Mouse (Mus musculus) C2C12 (cell line): Measurements from ENCODE around the gene Ahcyl2.

Source experiments
- CEBPB ChIP-seq: IDR thresholded peaks from one replicate; pipeline ENCODE4 v1.6.1; 2011; ENCODE audit warnings: low read depth, mild to moderate bottlenecking, control low read depth, moderate library complexity
- CTCF ChIP-seq: IDR thresholded peaks from one replicate; pipeline ENCODE4 v1.5.1; 2011; ENCODE audit not compliant: control insufficient read depth, insufficient read depth, insufficient read length
- MAX ChIP-seq: IDR thresholded peaks from one replicate; pipeline ENCODE4 v1.6.1; 2011; ENCODE audit warnings: mild to moderate bottlenecking, control low read depth
- USF1 ChIP-seq: IDR thresholded peaks from one replicate; pipeline ENCODE4 v1.6.1; 2011; ENCODE audit warnings: low read depth, mild to moderate bottlenecking, control low read depth, moderate library complexity

DNA sequence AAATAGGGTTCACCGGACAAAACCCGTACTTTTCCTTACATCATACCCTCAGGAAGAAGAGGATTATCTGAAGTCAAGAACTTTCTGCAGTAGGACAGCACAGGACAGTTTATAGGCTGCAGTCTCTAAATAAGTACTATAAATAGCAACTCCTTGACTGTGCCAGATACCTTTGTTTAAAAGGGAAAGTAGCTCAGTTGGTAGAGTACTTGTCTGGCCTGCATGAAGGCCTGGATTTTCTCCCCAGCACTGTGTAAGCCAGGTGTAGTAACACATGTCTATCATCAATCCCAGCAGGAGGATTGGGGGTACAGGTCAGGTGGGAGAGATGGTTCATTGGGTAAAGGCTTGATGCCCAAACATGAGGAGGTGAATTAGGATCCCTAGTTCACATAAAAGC, 114.1 kb downstream of the Ahcyl2 start:
- TF ChIP-seq CTCF (no peak), USF1 (no peak), MAX (no peak), CEBPB (no peak)
